Mouse (Mus musculus) liver, adult 2 months (tissue): ENCODE data around the gene Med24. TPM values are rescaled to one million over a fixed set of nuclear protein-coding genes. Genes with fewer than 3 reads are reported as not detected.

Experiments used
- DNase-seq: peaks from one replicate; pipeline ENCODE4 v3.0.0-alpha.2; 2011; ENCODE audit warnings: low read depth, low spot score; ENCODE audit errors: extremely low read depth
- H3K27ac ChIP-seq: fragments of 200-500 bp; replicated peaks from 2 replicates; pipeline ENCODE4 v1.5.1; 2012; ENCODE audit warnings: low read depth, mild to moderate bottlenecking, control low read depth, inconsistent platforms, low read length; ENCODE audit not compliant: insufficient read depth
- H3K27me3 ChIP-seq: fragments of 200-500 bp; 2 replicates; pipeline ENCODE4 v1.6.1; 2012; ENCODE audit warnings: mild to moderate bottlenecking, moderate library complexity, low read length, inconsistent platforms; ENCODE audit not compliant: control insufficient read depth, insufficient read depth
- H3K36me3 ChIP-seq: fragments of 200-500 bp; 2 replicates; pipeline ENCODE4 v1.6.1; 2012; ENCODE audit warnings: low read length, inconsistent platforms; ENCODE audit not compliant: control insufficient read depth, insufficient read depth
- H3K4me1 ChIP-seq: fragments of 200-500 bp; 2 replicates; pipeline ENCODE4 v1.6.1; 2011; ENCODE audit warnings: low read length; ENCODE audit not compliant: control insufficient read depth, insufficient read depth
- H3K4me3 ChIP-seq: fragments of 200-500 bp; 2 replicates; pipeline ENCODE4 v1.5.1; 2011; ENCODE audit warnings: low read depth, mild to moderate bottlenecking, control low read depth, low read length, moderate library complexity; ENCODE audit not compliant: insufficient read depth
- H3K79me2 ChIP-seq: fragments of 200-500 bp; 2 replicates; pipeline ENCODE4 v1.6.1; 2012; ENCODE audit warnings: inconsistent platforms, mild to moderate bottlenecking, low read length, moderate library complexity; ENCODE audit not compliant: control insufficient read depth, insufficient read depth
- H3K9ac ChIP-seq: fragments of 200-500 bp; 2 replicates; pipeline ENCODE4 v1.6.1; 2012; ENCODE audit warnings: low read depth, mild to moderate bottlenecking, control low read depth, inconsistent platforms, low read length
- CTCF ChIP-seq: fragments of 200-500 bp; IDR thresholded peaks from 2 replicates; pipeline ENCODE4 v1.5.1; 2011; ENCODE audit warnings: low read depth, low read length, control low read depth
- POLR2A ChIP-seq: fragments of 200-500 bp; IDR thresholded peaks from 2 replicates; pipeline ENCODE4 v1.6.1; 2011; ENCODE audit warnings: low read length, control low read depth; ENCODE audit not compliant: insufficient read depth; ENCODE audit errors: extremely low read depth
- WGBS: fragments of 180-500 bp; shearing (Covaris S2); methylation state at CpG from one replicate; pipeline ENCODE4 v1.1.7; 2018; 5-methylcytosine and 5-hydroxymethylcytosine counted together
- polyA plus RNA-seq: library from polyadenylated mRNA; depleted of rRNA; stranded (reverse); fragments of >200 nt; gene quantifications from 2 replicates; pipeline ENCODE4 v1.2.3, GENCODE M21; 2012
- total RNA-seq: library from RNA; depleted of rRNA; stranded (reverse); fragments of >200 nt; gene quantifications from 2 replicates; pipeline ENCODE4 v1.2.3, GENCODE M21; 2014

The Med24 gene
- total and polyA plus RNA-seq, 2 experiments, result 3.9 to 23.2 TPM

- whole genome bisulfite sequencing, result 75% methylated on average over 4 of the region's 4 CpGs
- 0 out of 2 replicates have a peak, but pooled peaks cover 2% of the 10 kb centered on the region for H3K36me3 ChIP-seq
- TF ChIP-seq POLR2A (no peak), CTCF (no peak)
Measured at GRCm38 (mm10) chr11:98711046-98711434, 18.2 kb downstream of the Med24 start.

DNA sequence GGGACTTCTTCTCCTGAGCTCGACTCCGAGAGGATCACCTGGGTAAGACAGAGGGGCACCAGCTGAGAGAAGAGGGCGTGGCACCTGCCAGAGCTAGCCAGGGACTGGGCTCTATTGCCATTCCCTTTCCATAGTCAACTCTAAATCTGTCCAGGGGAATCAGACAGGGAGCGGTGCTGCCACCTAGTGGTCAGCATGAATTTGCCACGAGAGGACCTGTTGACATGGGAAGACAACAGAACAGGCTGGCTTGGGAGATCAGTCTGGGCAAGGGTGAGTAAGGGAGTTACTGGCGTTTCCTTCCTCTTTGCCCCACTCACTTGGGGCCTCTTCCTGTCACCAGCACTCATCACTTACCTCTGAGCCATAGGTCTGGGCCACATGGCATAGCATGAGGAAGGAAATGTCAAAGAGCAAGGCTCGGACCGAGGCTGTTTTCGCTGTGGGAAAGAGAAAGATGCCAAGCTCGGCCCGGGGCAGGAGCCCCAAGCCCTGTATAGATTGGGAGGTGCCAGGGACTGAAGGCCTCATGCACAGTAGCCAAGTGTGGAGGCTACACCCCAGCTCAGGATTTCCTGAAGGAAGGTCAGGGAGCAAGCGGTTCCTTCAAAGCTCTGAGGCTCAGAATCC lies 18.7 kb downstream of the Med24 start:
- TF ChIP-seq CTCF, result peak; percentile 92
- TF ChIP-seq POLR2A, result no peak
- WGBS, result 48% methylated on average over 12 of the region's 12 CpGs
- 0 out of 2 replicates have a peak, but pooled peaks cover 2% of the 10 kb centered on the region for H3K36me3 ChIP-seq
- H3K9ac ChIP-seq, result no peak overlapping the region
- no peak overlapping the region for H3K27ac ChIP-seq
- peak; percentile 55 for DNase-seq
- no peaks in the 10 kb centered on the region for H3K27me3 ChIP-seq
- no peak overlapping the region for H3K4me3 ChIP-seq
- H3K79me2 ChIP-seq, result no peaks in the 10 kb centered on the region
- H3K4me1 ChIP-seq, result peaks cover 13% of the 10 kb centered on the region

More at GRCm38 (mm10) chr11:98711046-98711434, 18.2 kb downstream of the Med24 start:
- no peak for DNase-seq
- H3K4me1 ChIP-seq, result peaks cover 13% of the 10 kb centered on the region
- H3K27me3 ChIP-seq, result no peaks in the 10 kb centered on the region
- H3K4me3 ChIP-seq, result no peak overlapping the region
- no peaks in the 10 kb centered on the region for H3K79me2 ChIP-seq
- no peak overlapping the region for H3K9ac ChIP-seq
- H3K27ac ChIP-seq, result no peak overlapping the region

DNA sequence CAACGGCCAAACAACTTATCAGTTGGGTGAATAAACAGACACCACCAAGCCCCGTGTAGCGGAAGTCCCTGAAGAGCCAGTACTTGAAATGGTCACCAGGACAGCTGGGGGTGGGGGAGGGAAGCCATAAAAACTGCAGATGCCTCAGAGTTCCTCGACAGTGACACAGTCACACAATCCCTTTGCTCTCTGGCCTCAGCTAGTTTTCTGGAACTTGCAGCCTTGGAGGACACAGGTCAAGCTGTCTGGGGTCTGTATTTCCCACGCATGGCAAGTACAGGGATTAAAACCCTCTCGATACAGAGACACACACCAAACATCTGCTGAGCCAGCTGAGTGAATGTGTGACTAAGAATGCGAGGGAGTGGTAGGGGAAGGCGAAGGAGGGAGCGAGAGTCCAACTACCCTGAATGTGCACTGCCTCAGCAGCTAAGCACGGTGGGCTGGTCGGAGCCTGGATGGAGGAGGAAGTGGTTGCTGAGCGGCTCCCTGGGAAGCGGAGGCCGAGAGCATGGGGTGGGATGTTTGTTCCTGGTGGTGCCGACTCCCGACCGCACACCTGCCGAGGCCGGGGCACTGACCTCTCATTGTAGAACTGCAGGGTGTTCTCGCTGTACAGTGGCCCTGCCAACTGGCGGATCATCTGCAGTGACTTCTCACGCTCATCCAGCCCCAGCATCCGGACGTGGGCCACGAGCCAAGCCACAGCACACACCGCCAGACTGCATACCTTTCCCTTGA lies 20.1 kb downstream of the Med24 start:
- H3K4me3 ChIP-seq, result no peak overlapping the region
- peak overlapping the region; percentile 7; the same call in 1 of the 2 replicates for H3K27ac ChIP-seq
- no peaks in the 10 kb centered on the region for H3K79me2 ChIP-seq
- no peaks in the 10 kb centered on the region for H3K27me3 ChIP-seq
- 27% methylated on average over 26 of the region's 26 CpGs for WGBS
- H3K36me3 ChIP-seq, result 0 out of 2 replicates have a peak, but pooled peaks cover 2% of the 10 kb centered on the region
- TF ChIP-seq CTCF (no peak), POLR2A (no peak)
- peaks cover 13% of the 10 kb centered on the region for H3K4me1 ChIP-seq
- H3K9ac ChIP-seq, result peak overlapping the region; percentile 6; the same call in 1 of the 2 replicates
- peak; percentile 36 for DNase-seq

DNA sequence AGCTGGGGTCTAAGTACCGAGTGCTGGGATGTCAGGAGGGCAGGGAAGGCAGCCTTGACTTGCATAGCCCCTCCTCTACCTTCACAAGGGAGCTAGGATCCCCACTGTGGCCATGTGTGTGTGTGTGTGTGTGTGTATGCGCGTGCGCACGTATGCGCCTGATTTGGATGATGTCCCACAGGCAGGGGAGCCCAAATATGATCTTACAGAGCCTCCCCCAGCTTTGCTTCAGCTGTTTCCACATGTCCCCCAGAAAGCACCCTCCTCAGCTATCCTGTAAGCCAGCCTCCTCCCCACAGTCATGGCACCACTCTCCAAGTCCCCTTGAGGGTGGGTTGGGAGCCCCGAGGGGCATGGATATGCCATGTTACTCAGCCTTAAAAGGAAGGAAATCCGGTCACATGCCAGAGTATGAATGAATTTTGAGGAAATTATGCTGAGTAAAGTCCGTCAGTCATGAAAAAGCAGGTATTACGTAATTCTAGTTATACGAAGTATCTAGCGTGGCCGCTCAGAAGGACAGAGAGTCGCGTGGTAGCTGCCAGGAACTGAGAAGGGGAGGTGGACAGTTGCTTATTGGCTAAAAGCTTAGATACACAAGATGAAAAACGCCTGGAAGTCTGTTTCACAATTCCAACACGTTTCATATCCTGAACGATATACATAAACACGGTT lies 20.8 kb downstream of the Med24 start:
- Histone ChIP-seq H3K79me2 (no peaks in the 10 kb centered on the region), H3K4me3 (no peak overlapping the region), H3K9ac (no peak overlapping the region; the same call in 1 of the 2 replicates), H3K36me3 (no peaks in the 10 kb centered on the region), H3K27me3 (no peaks in the 10 kb centered on the region), H3K4me1 (peaks cover 13% of the 10 kb centered on the region), H3K27ac (peak overlapping the region; percentile 28)
- TF ChIP-seq POLR2A (no peak), CTCF (no peak)
- 31% methylated on average over 19 of the region's 19 CpGs for WGBS
- DNase-seq, result peak; percentile 80

GRCm38 (mm10) chr11:98707401-98708281 lies 21.6 kb downstream of the Med24 start:
- no peak for TF ChIP-seq POLR2A
- no peak for TF ChIP-seq CTCF
- WGBS, result 87% methylated on average over 22 of the region's 22 CpGs

More at GRCm38 (mm10) chr11:98707401-98708281, 21.6 kb downstream of the Med24 start:
- Histone ChIP-seq H3K36me3 (no peaks in the 10 kb centered on the region), H3K27me3 (no peaks in the 10 kb centered on the region), H3K79me2 (no peaks in the 10 kb centered on the region), H3K4me1 (peaks cover 13% of the 10 kb centered on the region), H3K4me3 (no peak overlapping the region), H3K27ac (no peak overlapping the region), H3K9ac (no peak overlapping the region)
- no peak for DNase-seq
